Mouse (Mus musculus): ENCODE data around the gene Arhgap5.
"Not testable (repeated sequence)": the region's sequence is repeated elsewhere in the genome, so short reads cannot be mapped to it uniquely, and the experiment has no call there.

The Arhgap5 gene

GRCm38 (mm10) chr12:52541294-52541693, 37.5 kb downstream of the Arhgap5 start:
- no peak for DNase-seq (ENCODE audit: low spot score)

GRCm38 (mm10) chr12:52544532-52544931, 40.8 kb downstream of the Arhgap5 start:
- DNase-seq (ENCODE audit: low spot score), result no peak

- no peak for DNase-seq (ENCODE audit: low spot score)
Observed at GRCm38 (mm10) chr12:52552085-52552484, 48.3 kb downstream of the Arhgap5 start.

DNA sequence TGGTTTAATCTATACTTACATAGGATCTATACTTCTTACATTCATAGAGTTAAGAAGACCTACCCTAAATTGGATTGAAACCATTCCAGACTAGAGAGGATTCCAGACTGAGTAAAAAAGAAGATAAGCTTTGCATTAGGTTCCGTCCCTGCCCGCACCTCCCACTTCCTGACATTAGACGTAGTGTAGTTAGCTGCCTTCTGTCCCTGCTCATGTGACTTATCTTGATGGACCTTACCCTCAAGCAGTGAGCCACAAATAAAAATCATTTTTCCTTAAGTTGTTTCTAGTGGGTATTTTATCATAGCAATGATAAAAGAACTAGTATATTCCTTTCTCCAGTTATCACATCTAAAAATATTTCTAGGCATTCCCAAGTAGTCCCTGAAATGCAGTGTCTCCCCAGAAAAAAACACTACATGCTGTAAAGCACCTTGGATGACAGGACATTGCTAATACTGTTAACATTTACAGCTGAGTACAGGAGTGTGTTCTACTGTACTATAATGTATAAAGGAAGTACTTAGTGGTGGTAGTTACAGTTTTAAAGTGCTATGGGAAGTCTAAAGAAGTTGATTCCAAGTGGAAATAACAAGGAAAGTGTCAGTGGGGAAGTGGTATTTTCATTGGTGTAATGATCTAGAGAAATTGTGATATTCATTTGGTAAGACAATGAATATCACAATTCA, 51.6 kb downstream of the Arhgap5 start:
- DNase-seq (ENCODE audit: low spot score), result no peak

GRCm38 (mm10) chr12:52565654-52566053, 61.9 kb downstream of the Arhgap5 start:
- no peak for DNase-seq (ENCODE audit: low spot score)

- DNase-seq (ENCODE audit: low spot score), result no peak
Observed at GRCm38 (mm10) chr12:52573371-52573770, 69.6 kb downstream of the Arhgap5 start.

- DNase-seq (ENCODE audit: low spot score), result not testable (repeated sequence)
Observed at GRCm38 (mm10) chr12:52586466-52586865, 82.7 kb downstream of the Arhgap5 start.

DNA sequence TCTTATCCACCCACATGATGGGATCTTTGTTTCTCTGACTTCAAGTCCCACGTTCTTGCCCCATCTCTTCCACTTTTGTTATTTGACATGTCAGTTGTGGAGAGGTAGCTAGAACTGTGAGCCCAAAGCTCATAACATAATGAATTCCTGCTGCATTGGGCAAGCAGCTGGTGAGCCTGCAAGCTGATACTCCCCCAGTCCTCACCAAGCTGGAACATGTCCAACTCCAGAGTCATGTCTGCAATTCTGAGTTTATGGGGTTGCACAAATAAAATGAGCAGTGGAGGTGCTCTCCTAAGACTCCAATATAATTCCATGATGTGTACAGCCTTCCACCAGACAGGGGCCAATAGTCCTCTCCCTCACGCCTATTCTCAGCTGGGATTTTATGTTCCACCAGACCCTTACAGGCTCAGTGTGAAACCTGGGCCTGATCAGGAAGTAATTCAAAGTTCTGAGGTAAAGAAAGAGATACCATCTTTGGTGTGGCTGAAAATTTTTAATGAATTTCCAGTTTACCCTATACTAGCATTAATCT, 83.8 kb downstream of the Arhgap5 start:
- no peak for DNase-seq (ENCODE audit: low spot score)

GRCm38 (mm10) chr12:52595389-52596185, 91.8 kb downstream of the Arhgap5 start:
- DNase-seq (ENCODE audit: low spot score), result no peak

GRCm38 (mm10) chr12:52602471-52602870, 98.7 kb downstream of the Arhgap5 start:
- no peak for DNase-seq (ENCODE audit: low spot score)

- peak; percentile 43 for DNase-seq (ENCODE audit: low spot score)
Observed at GRCm38 (mm10) chr12:52602883-52603694, 99.3 kb downstream of the Arhgap5 start.

DNA sequence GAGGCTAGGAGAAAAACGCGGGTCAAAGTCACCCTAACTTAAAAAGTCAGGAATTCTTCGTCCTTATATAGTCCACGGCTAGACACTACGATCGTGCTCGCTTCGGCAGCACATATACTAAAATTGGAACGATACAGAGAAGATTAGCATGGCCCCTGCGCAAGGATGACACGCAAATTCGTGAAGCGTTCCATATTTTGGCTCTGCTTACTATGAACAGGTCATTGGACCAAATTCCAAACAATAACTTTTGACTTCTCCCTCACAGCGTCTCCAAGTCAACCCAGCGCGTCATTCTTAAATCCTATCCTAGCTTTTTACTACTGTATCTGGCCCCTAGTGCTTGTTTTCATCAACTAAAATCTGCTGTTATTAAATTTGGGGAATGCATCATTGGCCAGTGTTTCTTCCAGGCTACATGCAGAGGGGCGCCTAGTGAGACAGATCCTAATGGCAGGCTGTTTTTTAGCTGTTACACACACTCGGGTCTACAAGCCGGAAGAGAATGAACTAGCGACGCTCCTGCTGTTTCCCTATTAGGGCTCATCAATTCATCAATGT, 100.0 kb downstream of the Arhgap5 start:
- no peak for DNase-seq (ENCODE audit: low spot score)

GRCm38 (mm10) chr12:52604256-52604991, 100.7 kb downstream of the Arhgap5 start:
- peak; percentile 79 for DNase-seq (ENCODE audit: low spot score)

DNA sequence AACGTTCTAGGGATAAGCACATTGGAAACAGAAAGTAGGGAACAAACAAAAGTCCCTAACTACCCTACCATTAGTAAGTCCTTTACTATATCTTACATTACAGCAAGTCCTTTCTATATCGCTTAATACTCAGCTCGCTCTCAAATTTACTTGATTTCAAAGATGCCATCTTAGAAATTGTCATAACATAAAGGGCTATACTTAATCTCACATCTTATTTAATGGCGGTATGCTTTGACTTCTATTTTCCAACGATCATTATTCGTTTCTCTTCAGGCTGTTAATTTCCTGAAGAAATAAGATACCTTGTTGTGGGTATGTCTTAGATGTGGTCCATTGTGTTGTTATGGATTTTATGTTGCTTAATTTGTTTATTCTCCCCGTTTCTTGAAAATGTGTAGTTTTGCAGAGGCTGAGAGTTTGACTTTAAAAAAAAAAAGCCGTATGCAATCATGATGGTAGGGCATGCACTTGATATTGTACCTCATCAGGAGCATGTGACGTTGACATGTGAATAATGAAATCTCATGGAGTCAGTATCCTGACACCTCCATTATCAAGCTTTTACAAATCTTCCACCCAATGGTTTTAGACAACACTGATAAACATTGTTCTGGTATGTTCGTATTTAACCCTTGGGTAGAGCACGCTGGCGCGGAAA, 101.3 kb downstream of the Arhgap5 start:
- DNase-seq (ENCODE audit: low spot score), result no peak

GRCm38 (mm10) chr12:52607411-52607810, 103.6 kb downstream of the Arhgap5 start:
- DNase-seq (ENCODE audit: low spot score), result no peak

DNA sequence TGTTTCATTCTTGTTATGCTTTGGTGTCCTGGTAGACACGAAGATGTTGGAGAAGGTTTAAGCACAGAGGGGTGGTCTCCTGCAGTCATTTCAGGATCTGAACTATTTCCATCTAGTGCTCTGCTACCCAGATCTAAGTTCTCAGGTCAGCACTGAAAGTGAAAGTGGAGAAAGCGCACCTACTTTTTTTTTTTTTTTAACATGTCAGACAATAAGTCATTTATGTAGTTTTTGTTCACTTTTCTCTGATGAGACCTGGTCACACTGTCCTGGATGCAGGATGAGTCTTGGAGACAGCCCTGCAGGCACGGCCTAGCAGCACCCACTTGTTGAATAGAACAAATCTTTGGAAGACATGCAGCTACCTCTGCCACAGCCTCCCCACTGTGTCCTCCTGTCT, 111.9 kb downstream of the Arhgap5 start:
- no peak for DNase-seq (ENCODE audit: low spot score)

DNA sequence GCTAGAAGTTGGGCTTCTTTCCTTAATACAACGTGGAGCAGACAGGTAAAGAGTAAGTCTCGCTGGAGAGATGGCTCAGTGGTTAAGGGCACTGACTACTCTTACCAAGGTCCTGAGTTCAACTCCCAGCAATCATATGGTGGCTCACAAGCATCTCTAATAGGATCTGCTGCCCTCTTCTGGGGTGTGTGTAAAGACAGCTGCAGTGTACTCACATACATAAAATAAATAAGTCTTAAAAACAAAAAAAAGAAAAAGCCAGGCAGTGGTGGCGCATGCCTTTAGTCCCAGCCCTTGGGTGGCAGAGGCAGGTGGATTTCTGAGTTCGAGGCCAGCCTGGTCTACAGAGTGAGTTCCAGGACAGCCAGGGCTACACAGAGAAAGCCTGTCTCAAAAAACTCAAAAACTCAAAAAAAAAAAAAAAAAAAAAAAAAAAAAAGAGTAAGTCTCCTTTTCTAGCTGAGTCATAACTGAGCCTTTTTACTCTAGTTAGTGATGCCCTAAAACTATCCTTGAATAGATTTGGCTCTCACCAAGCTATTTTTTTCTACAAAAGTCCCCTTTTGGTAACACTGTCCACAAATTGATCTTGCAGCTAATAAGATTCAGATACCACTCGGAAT, 114.8 kb downstream of the Arhgap5 start:
- DNase-seq (ENCODE audit: low spot score), result no peak

DNA sequence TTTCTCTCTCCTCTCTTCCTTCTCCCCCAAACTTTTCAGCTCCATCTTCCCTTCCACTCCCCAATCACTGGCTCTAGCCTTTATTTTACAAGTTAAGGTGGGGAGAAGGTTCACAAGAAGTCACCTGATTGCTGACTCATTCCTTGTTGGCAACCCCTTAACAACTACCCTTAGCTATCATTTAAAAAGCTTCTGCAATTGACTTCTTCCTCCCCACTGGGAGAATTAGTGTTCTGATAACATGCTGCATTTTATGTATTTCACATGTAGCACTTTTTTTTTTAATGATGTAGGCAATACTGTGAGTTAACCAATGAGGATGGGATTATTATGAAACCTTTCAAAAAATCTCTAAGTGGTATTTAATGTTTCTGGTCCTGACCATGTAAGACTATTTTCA, 115.9 kb downstream of the Arhgap5 start:
- DNase-seq (ENCODE audit: low spot score), result no peak
